Mouse (Mus musculus): Measurements from ENCODE around the gene Tril. TPM values are rescaled to one million over a fixed set of nuclear protein-coding genes. Genes with fewer than 3 reads are reported as not detected.

Tril gene
- total RNA-seq, 1 experiment, result 2.4 TPM

- H3K27ac ChIP-seq (ENCODE audit: insufficient read depth, low read depth, low read length, poor library complexity, severe bottlenecking), result no peak overlapping the region
- DNase-seq (ENCODE audit: low read depth, low spot score), result no peak
- in situ Hi-C loops (cut with MboI; ENCODE audit: low sequenced_read_pairs in 2 of 2, unreplicated experiment in 2 of 2), result no loop called here
- no peaks in the 10 kb centered on the region for H3K9me3 ChIP-seq (ENCODE audit: control insufficient read depth, insufficient read depth, low read depth, low read length)
- no peak overlapping the region for H3K4me3 ChIP-seq (ENCODE audit: insufficient read depth in 1 of 2, low read depth in 1 of 2, low read length in 2 of 2, poor library complexity in 1 of 2, severe bottlenecking in 1 of 2)
- no peak overlapping the region for H3K9ac ChIP-seq (ENCODE audit: insufficient read depth, low read depth, low read length, poor library complexity, severe bottlenecking)
- peaks cover 0 to 4% of the 10 kb centered on the region in 2 experiments; a peak in 1 of 4 replicates for H3K4me1 ChIP-seq (ENCODE audit: control insufficient read depth in 2 of 2, insufficient read depth in 2 of 2, low read length in 2 of 2, poor library complexity in 1 of 2)
- no peaks in the 10 kb centered on the region for H3K36me3 ChIP-seq (ENCODE audit: control insufficient read depth, insufficient read depth, low read length, poor library complexity, severe bottlenecking)
- TF ChIP-seq ZNF384 (IDR thresholded peaks at IDR 0.05; ENCODE audit: low read depth, low read length) (no peak), ZC3H11A (IDR thresholded peaks at IDR 0.05; ENCODE audit: borderline replicate concordance, low read depth, low read length) (no peak), HCFC1 (IDR thresholded peaks at IDR 0.05; ENCODE audit: borderline replicate concordance, insufficient read depth, low read length) (no peak), CHD2 (IDR thresholded peaks at IDR 0.05; ENCODE audit: low read depth, low read length) (no peak), MAFK (IDR thresholded peaks at IDR 0.05; ENCODE audit: insufficient read depth, low read depth, low read length) (no peak)
Measured at GRCm38 (mm10) chr6:53812242-53812641, 8.4 kb downstream of the Tril start.

GRCm38 (mm10) chr6:53808801-53809200 lies 11.8 kb downstream of the Tril start:
- in situ Hi-C loops (cut with MboI; ENCODE audit: low sequenced_read_pairs in 2 of 2, unreplicated experiment in 2 of 2), result no loop called here
- H3K9me3 ChIP-seq (ENCODE audit: control insufficient read depth, insufficient read depth, low read depth, low read length), result no peaks in the 10 kb centered on the region
- H3K4me1 ChIP-seq (ENCODE audit: control insufficient read depth in 2 of 2, insufficient read depth in 2 of 2, low read length in 2 of 2, poor library complexity in 1 of 2), result peaks cover 2 to 10% of the 10 kb centered on the region in 2 experiments; a peak in 2 of 4 replicates
- no peaks in the 10 kb centered on the region for H3K36me3 ChIP-seq (ENCODE audit: control insufficient read depth, insufficient read depth, low read length, poor library complexity, severe bottlenecking)
- no peak overlapping the region for H3K27ac ChIP-seq (ENCODE audit: insufficient read depth, low read depth, low read length, poor library complexity, severe bottlenecking)
- no peak for DNase-seq (ENCODE audit: low read depth, low spot score)
- no peak overlapping the region for H3K4me3 ChIP-seq (ENCODE audit: insufficient read depth in 1 of 2, low read depth in 1 of 2, low read length in 2 of 2, poor library complexity in 1 of 2, severe bottlenecking in 1 of 2)
- TF ChIP-seq ZNF384 (IDR thresholded peaks at IDR 0.05; ENCODE audit: low read depth, low read length), result no peak
- no peak for TF ChIP-seq CHD2 (IDR thresholded peaks at IDR 0.05; ENCODE audit: low read depth, low read length)
- no peak for TF ChIP-seq ZC3H11A (IDR thresholded peaks at IDR 0.05; ENCODE audit: borderline replicate concordance, low read depth, low read length)
- no peak overlapping the region for H3K9ac ChIP-seq (ENCODE audit: insufficient read depth, low read depth, low read length, poor library complexity, severe bottlenecking)

- no peak overlapping the region for H3K9ac ChIP-seq (ENCODE audit: insufficient read depth, low read depth, low read length, poor library complexity, severe bottlenecking)
- no peak overlapping the region for H3K27ac ChIP-seq (ENCODE audit: insufficient read depth, low read depth, low read length, poor library complexity, severe bottlenecking)
- no peaks in the 10 kb centered on the region for H3K36me3 ChIP-seq (ENCODE audit: control insufficient read depth, insufficient read depth, low read length, poor library complexity, severe bottlenecking)
- no peak overlapping the region for H3K4me3 ChIP-seq (ENCODE audit: insufficient read depth in 1 of 2, low read depth in 1 of 2, low read length in 2 of 2, poor library complexity in 1 of 2, severe bottlenecking in 1 of 2)
- H3K4me1 ChIP-seq (ENCODE audit: control insufficient read depth in 2 of 2, insufficient read depth in 2 of 2, low read length in 2 of 2, poor library complexity in 1 of 2), result peaks cover 14 to 23% of the 10 kb centered on the region in 2 experiments
- no peaks in the 10 kb centered on the region for H3K9me3 ChIP-seq (ENCODE audit: control insufficient read depth, insufficient read depth, low read depth, low read length)
- DNase-seq (ENCODE audit: low read depth, low spot score), result no peak
- in situ Hi-C loops (cut with MboI; ENCODE audit: low sequenced_read_pairs in 2 of 2, unreplicated experiment in 2 of 2), result no loop called here
- TF ChIP-seq ZNF384 (IDR thresholded peaks at IDR 0.05; ENCODE audit: low read depth, low read length), result no peak
- no peak for TF ChIP-seq ZC3H11A (IDR thresholded peaks at IDR 0.05; ENCODE audit: borderline replicate concordance, low read depth, low read length)
- no peak for TF ChIP-seq MAFK (IDR thresholded peaks at IDR 0.05; ENCODE audit: insufficient read depth, low read depth, low read length)
- TF ChIP-seq CHD2 (IDR thresholded peaks at IDR 0.05; ENCODE audit: low read depth, low read length), result no peak
- no peak for TF ChIP-seq HCFC1 (IDR thresholded peaks at IDR 0.05; ENCODE audit: borderline replicate concordance, insufficient read depth, low read length)
Measured at GRCm38 (mm10) chr6:53807185-53807584, 13.4 kb downstream of the Tril start.

GRCm38 (mm10) chr6:53806591-53807023 lies 14.0 kb downstream of the Tril start:
- no peak for DNase-seq (ENCODE audit: low read depth, low spot score)
- Histone ChIP-seq H3K4me3 (ENCODE audit: insufficient read depth in 1 of 2, low read depth in 1 of 2, low read length in 2 of 2, poor library complexity in 1 of 2, severe bottlenecking in 1 of 2) (no peak overlapping the region), H3K9me3 (ENCODE audit: control insufficient read depth, insufficient read depth, low read depth, low read length) (no peaks in the 10 kb centered on the region), H3K9ac (ENCODE audit: insufficient read depth, low read depth, low read length, poor library complexity, severe bottlenecking) (no peak overlapping the region), H3K4me1 (ENCODE audit: control insufficient read depth in 2 of 2, insufficient read depth in 2 of 2, low read length in 2 of 2, poor library complexity in 1 of 2) (peaks cover 20 to 29% of the 10 kb centered on the region in 2 experiments), H3K27ac (ENCODE audit: insufficient read depth, low read depth, low read length, poor library complexity, severe bottlenecking) (no peak overlapping the region), H3K36me3 (ENCODE audit: control insufficient read depth, insufficient read depth, low read length, poor library complexity, severe bottlenecking) (no peaks in the 10 kb centered on the region)
- in situ Hi-C loops (cut with MboI; ENCODE audit: low sequenced_read_pairs in 2 of 2, unreplicated experiment in 2 of 2), result no loop called here
- TF ChIP-seq HCFC1 (IDR thresholded peaks at IDR 0.05; ENCODE audit: borderline replicate concordance, insufficient read depth, low read length), result no peak
- no peak for TF ChIP-seq CHD2 (IDR thresholded peaks at IDR 0.05; ENCODE audit: low read depth, low read length)
- no peak for TF ChIP-seq MAFK (IDR thresholded peaks at IDR 0.05; ENCODE audit: insufficient read depth, low read depth, low read length)

GRCm38 (mm10) chr6:53806021-53806420 lies 14.6 kb downstream of the Tril start:
- Histone ChIP-seq H3K27ac (ENCODE audit: insufficient read depth, low read depth, low read length, poor library complexity, severe bottlenecking) (no peak overlapping the region), H3K9ac (ENCODE audit: insufficient read depth, low read depth, low read length, poor library complexity, severe bottlenecking) (no peak overlapping the region), H3K9me3 (ENCODE audit: control insufficient read depth, insufficient read depth, low read depth, low read length) (no peaks in the 10 kb centered on the region), H3K4me3 (ENCODE audit: insufficient read depth in 1 of 2, low read depth in 1 of 2, low read length in 2 of 2, poor library complexity in 1 of 2, severe bottlenecking in 1 of 2) (no peak overlapping the region), H3K36me3 (ENCODE audit: control insufficient read depth, insufficient read depth, low read length, poor library complexity, severe bottlenecking) (no peaks in the 10 kb centered on the region), H3K4me1 (ENCODE audit: control insufficient read depth in 2 of 2, insufficient read depth in 2 of 2, low read length in 2 of 2, poor library complexity in 1 of 2) (peaks cover 21 to 30% of the 10 kb centered on the region in 2 experiments)
- DNase-seq (ENCODE audit: low read depth, low spot score), result no peak
- in situ Hi-C loops (cut with MboI; ENCODE audit: low sequenced_read_pairs in 2 of 2, unreplicated experiment in 2 of 2), result no loop called here
- TF ChIP-seq MAFK (IDR thresholded peaks at IDR 0.05; ENCODE audit: insufficient read depth, low read depth, low read length) (no peak), CHD2 (IDR thresholded peaks at IDR 0.05; ENCODE audit: low read depth, low read length) (no peak), ZNF384 (IDR thresholded peaks at IDR 0.05; ENCODE audit: low read depth, low read length) (no peak), HCFC1 (IDR thresholded peaks at IDR 0.05; ENCODE audit: borderline replicate concordance, insufficient read depth, low read length) (no peak), ZC3H11A (IDR thresholded peaks at IDR 0.05; ENCODE audit: borderline replicate concordance, low read depth, low read length) (no peak)

Measured in ES-E14 (cell line).